Mouse (Mus musculus) heart, postnatal 4 days (tissue): ENCODE data around the gene Eef1akmt2. TPM values are rescaled to one million over a fixed set of nuclear protein-coding genes. Genes with fewer than 3 reads are reported as not detected.

Source experiments
- DNase-seq: peaks from one replicate; pipeline ENCODE4 v3.0.0; 2021
- total RNA-seq, 2 experiments: library from RNA; stranded (reverse); gene quantifications; 2 replicates each; pipeline ENCODE4 v1.2.3; 2021

The Eef1akmt2 gene
- total RNA-seq, 2 experiments from 2014 or later: 17.3 to 19.7 TPM

- DNase-seq: no peak
Measured at GRCm38 (mm10) chr7:132787496-132788190, 64.8 kb downstream of the Eef1akmt2 start.

- no peak for DNase-seq
Measured at GRCm38 (mm10) chr7:132787022-132787421, 65.5 kb downstream of the Eef1akmt2 start.

DNA sequence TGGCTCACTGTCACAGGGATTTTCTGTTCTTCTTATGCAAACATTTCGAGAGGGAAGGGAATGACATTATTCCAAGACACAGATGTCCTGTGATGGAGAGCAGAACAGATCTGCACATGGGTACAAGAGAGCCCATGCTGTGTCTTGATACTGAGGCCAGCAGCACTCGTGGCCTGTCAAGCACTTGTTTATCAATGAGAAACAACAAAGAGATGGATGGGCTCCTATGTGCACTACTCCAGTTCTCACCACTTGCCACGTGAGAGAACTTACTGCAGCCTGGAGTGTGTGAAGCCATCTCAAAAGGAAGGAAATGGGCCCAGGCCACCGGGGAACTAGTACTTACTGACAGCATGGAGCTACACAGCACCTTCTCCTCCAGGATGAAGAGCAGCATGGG lies 66.0 kb downstream of the Eef1akmt2 start:
- DNase-seq: no peak

- peak; percentile 54 for DNase-seq
Measured at GRCm38 (mm10) chr7:132786011-132786410, 66.5 kb downstream of the Eef1akmt2 start.

GRCm38 (mm10) chr7:132784101-132784500 lies 68.4 kb downstream of the Eef1akmt2 start:
- DNase-seq: no peak

- DNase-seq: no peak
Measured at GRCm38 (mm10) chr7:132781850-132782249, 70.6 kb downstream of the Eef1akmt2 start.

DNA sequence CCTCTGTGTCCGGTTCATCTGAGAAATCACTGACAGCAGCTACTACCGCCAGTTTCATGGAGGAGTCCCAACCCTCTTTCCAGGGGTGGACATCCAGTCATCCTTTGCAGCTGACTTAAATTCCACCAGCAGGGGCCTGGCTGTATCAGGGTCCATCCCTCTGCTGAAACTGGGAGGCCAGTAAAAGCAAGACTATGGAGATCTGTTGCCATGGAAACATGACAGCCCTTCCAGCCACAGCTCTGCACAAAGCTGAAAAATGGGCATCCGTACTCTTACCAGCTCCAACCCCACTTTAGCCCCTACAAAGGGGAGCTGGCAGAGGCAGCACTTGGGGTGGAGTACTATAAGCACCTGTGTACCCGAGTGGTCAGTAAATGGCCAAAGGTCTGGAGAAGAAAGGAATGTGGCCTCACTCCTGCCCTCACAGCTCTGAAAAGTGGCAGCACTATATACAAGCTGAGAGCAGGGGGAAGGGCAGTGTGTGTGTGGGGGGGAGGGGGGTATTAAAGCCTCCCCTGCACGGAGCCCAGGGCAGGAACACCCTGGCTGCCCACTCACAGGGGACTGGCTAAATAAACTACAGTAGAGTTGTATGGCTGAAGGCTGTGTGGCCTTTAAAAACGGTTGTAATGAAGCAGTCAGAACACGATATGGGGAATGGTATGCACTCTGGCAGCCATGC lies 71.2 kb downstream of the Eef1akmt2 start:
- no peak for DNase-seq

- DNase-seq: no peak
Measured at GRCm38 (mm10) chr7:132780611-132781010, 71.9 kb downstream of the Eef1akmt2 start.

- peak; percentile 69 for DNase-seq
Measured at GRCm38 (mm10) chr7:132778630-132779029, 73.8 kb downstream of the Eef1akmt2 start.

- no peak for DNase-seq
Measured at GRCm38 (mm10) chr7:132777728-132778453, 74.6 kb downstream of the Eef1akmt2 start.

Other genes with a start within 250 kb of the Eef1akmt2 start
- 10 to 100 TPM; 21.4 to 25.4 TPM for gene Lhpp, start 242.0 kb downstream of the Eef1akmt2 start, total RNA-seq
- gene Fam53b, start 38.8 kb downstream of the Eef1akmt2 start, total RNA-seq: 10 to 100 TPM; 29.6 to 38.3 TPM
- 10 to 100 TPM; 24.5 to 24.7 TPM for gene Abraxas2, start 6.6 kb upstream of the Eef1akmt2 start, total RNA-seq
- gene Zranb1, start 78.5 kb upstream of the Eef1akmt2 start, total RNA-seq: 10 to 100 TPM; 35.0 to 36.1 TPM